Mouse (Mus musculus) cerebellum, adult 11 months (tissue): ENCODE results near the gene Entpd6.
A peak's percentile ranks its signal among the peaks of the same experiment; 100 is the strongest.

Source experiments
- DNase-seq: peaks from one replicate; pipeline ENCODE4 v3.0.0; 2022

The Entpd6 gene

GRCm38 (mm10) chr2:150748854-150749253 is at the start of gene Entpd6:
Gene Entpd6 (plus strand): TSS chr2:150749042.
- peak; percentile 94 for DNase-seq

GRCm38 (mm10) chr2:150712167-150712674 is 36.6 kb upstream of the Entpd6 start:
- no peak for DNase-seq

- DNase-seq, result no peak
Observed at GRCm38 (mm10) chr2:150735756-150736576, 12.9 kb upstream of the Entpd6 start.

- no peak for DNase-seq
Observed at GRCm38 (mm10) chr2:150737881-150738280, 11.0 kb upstream of the Entpd6 start.

- no peak for DNase-seq
Observed at GRCm38 (mm10) chr2:150740145-150740841, 8.5 kb upstream of the Entpd6 start.

- DNase-seq, result no peak
Observed at GRCm38 (mm10) chr2:150741405-150741804, 7.4 kb upstream of the Entpd6 start.

GRCm38 (mm10) chr2:150745016-150745415 is 3.8 kb upstream of the Entpd6 start:
- no peak for DNase-seq

GRCm38 (mm10) chr2:150749283-150749682 is 441 bp downstream of the Entpd6 start:
- no peak for DNase-seq

GRCm38 (mm10) chr2:150750129-150750979 is 1.5 kb downstream of the Entpd6 start:
- DNase-seq, result no peak

GRCm38 (mm10) chr2:150755016-150755415 is 6.2 kb downstream of the Entpd6 start:
- DNase-seq, result no peak

GRCm38 (mm10) chr2:150761476-150761875 is 12.6 kb downstream of the Entpd6 start:
- DNase-seq, result no peak

- DNase-seq, result no peak
Observed at GRCm38 (mm10) chr2:150765619-150766018, 16.8 kb downstream of the Entpd6 start.

GRCm38 (mm10) chr2:150766083-150766862 is 17.4 kb downstream of the Entpd6 start:
- DNase-seq, result no peak

GRCm38 (mm10) chr2:150768678-150769077 is 19.8 kb downstream of the Entpd6 start:
- no peak for DNase-seq

GRCm38 (mm10) chr2:150770747-150771146 is 21.9 kb downstream of the Entpd6 start:
- DNase-seq, result no peak

- DNase-seq, result no peak
Observed at GRCm38 (mm10) chr2:150771169-150771568, 22.3 kb downstream of the Entpd6 start.

- no peak for DNase-seq
Observed at GRCm38 (mm10) chr2:150771996-150772395, 23.2 kb downstream of the Entpd6 start.

GRCm38 (mm10) chr2:150772466-150773119 is 23.8 kb downstream of the Entpd6 start:
- DNase-seq, result no peak

GRCm38 (mm10) chr2:150782801-150783200 is 34.0 kb downstream of the Entpd6 start:
- no peak for DNase-seq

GRCm38 (mm10) chr2:150786251-150787180 is 37.7 kb downstream of the Entpd6 start, which contains the start of gene Pygb:
Gene Pygb (plus strand): TSS chr2:150786735.
- DNase-seq, result peak; percentile 84
